Mouse (Mus musculus) erythroblast, embryonic 14.5 days (primary cell): ENCODE measurements around the gene Pard3b.

ENCODE experiments used
- GATA1 ChIP-seq: IDR thresholded peaks from 2 replicates; pipeline ENCODE4 v1.6.1; 2012; ENCODE audit warnings: low read length, inconsistent platforms, mixed read lengths
- TAL1 ChIP-seq: IDR thresholded peaks from 3 replicates; pipeline ENCODE4 v1.6.1; 2012; ENCODE audit warnings: low read length, inconsistent platforms, mixed read lengths

GRCm38 (mm10) chr1:62355496-62355895 is 716.9 kb downstream of the Pard3b start:
- no peak for TF ChIP-seq TAL1
- no peak for TF ChIP-seq GATA1
